Mouse (Mus musculus) forelimb bud, embryonic 11.5 days (tissue): Measurements from ENCODE around the gene Klhl24.

Experiments used
- DNase-seq: peaks from one replicate; pipeline ENCODE4 v3.0.0-alpha.2; 2012; ENCODE audit warnings: low read depth, low spot score

The Klhl24 gene

GRCm38 (mm10) chr16:20144568-20144967, 47.2 kb downstream of the Klhl24 start:
- no peak for DNase-seq

GRCm38 (mm10) chr16:20151991-20152390, 54.6 kb downstream of the Klhl24 start:
- no peak for DNase-seq

GRCm38 (mm10) chr16:20153742-20154141, 56.4 kb downstream of the Klhl24 start:
- DNase-seq: no peak

- DNase-seq: no peak
These were observed 62.8 kb downstream of the Klhl24 start for GRCm38 (mm10) chr16:20160130-20160529.

GRCm38 (mm10) chr16:20169071-20169470, 71.7 kb downstream of the Klhl24 start:
- no peak for DNase-seq

GRCm38 (mm10) chr16:20169471-20170106, 72.2 kb downstream of the Klhl24 start:
- no peak for DNase-seq
